Mouse (Mus musculus): Measurements from ENCODE around the gene Atl1. TPM values are rescaled to one million over a fixed set of nuclear protein-coding genes. Genes with fewer than 3 reads are reported as not detected.
A peak's percentile ranks its signal among the peaks of the same experiment; 100 is the strongest.

Gene Atl1
- total and polyA plus RNA-seq, 2 experiments from 2014 or later: 2.3 to 8.6 TPM

- TF ChIP-seq EP300 (IDR thresholded peaks at IDR 0.05; ENCODE audit: low read depth) (no peak), CTCF (IDR thresholded peaks at IDR 0.05; ENCODE audit: low read depth) (no peak)
- WGBS: 75% methylated on average over 5 of the region's 5 CpGs
- peaks cover 11% of the 10 kb centered on the region for H3K4me1 ChIP-seq (ENCODE audit: control insufficient read depth, insufficient read depth)
These were observed 119.3 kb downstream of the Atl1 start for GRCm38 (mm10) chr12:70011681-70012080.

GRCm38 (mm10) chr12:70015936-70016335 is 123.5 kb downstream of the Atl1 start:
- Histone ChIP-seq H3K9ac (replicated peaks; ENCODE audit: low read depth, low read length) (no peak overlapping the region), H3K9me3 (replicated peaks; ENCODE audit: control insufficient read depth, low read length) (peaks cover 3% of the 10 kb centered on the region), H3K4me1 (ENCODE audit: control insufficient read depth, insufficient read depth) (peaks cover 11% of the 10 kb centered on the region), H3K4me2 (ENCODE audit: low read depth, low read length) (no peak overlapping the region), H3K4me3 (ENCODE audit: low read depth, low read length) (no peak overlapping the region), H3K27ac (ENCODE audit: low read depth) (peak overlapping the region; percentile 57), H3K36me3 (replicated peaks; ENCODE audit: control insufficient read depth, insufficient read depth, low read length) (peaks cover 53% of the 10 kb centered on the region), H3K27me3 (ENCODE audit: control insufficient read depth, insufficient read depth, low read length) (no peaks in the 10 kb centered on the region)
- DNase-seq (ENCODE audit: low spot score) (peak; percentile 55), ATAC-seq (ENCODE audit: insufficient read depth, low read depth) (peak; percentile 63; the same call in 1 of the 2 replicates)
- WGBS: 30% methylated on average over 4 of the region's 4 CpGs
- TF ChIP-seq EP300 (IDR thresholded peaks at IDR 0.05; ENCODE audit: low read depth) (no peak), CTCF (IDR thresholded peaks at IDR 0.05; ENCODE audit: low read depth) (no peak)

More at GRCm38 (mm10) chr12:70011681-70012080, 119.3 kb downstream of the Atl1 start:
- DNase-seq (ENCODE audit: low spot score) (no peak), ATAC-seq (ENCODE audit: insufficient read depth, low read depth) (no peak)
- Histone ChIP-seq H3K9ac (replicated peaks; ENCODE audit: low read depth, low read length) (no peak overlapping the region), H3K36me3 (replicated peaks; ENCODE audit: control insufficient read depth, insufficient read depth, low read length) (peaks cover 26% of the 10 kb centered on the region), H3K27me3 (ENCODE audit: control insufficient read depth, insufficient read depth, low read length) (no peaks in the 10 kb centered on the region), H3K9me3 (replicated peaks; ENCODE audit: control insufficient read depth, low read length) (peaks cover 5% of the 10 kb centered on the region), H3K27ac (ENCODE audit: low read depth) (no peak overlapping the region), H3K4me2 (ENCODE audit: low read depth, low read length) (no peak overlapping the region), H3K4me3 (ENCODE audit: low read depth, low read length) (no peak overlapping the region)

Other genes starting within 250 kb of the Atl1 start
- gene Sos2, start 210.8 kb upstream of the Atl1 start, total RNA-seq (2014; rRNA removed; ENCODE audit: low replicate concordance): 10.8 and 12.9 TPM in 2 replicates
- gene Sos2, start 210.8 kb upstream of the Atl1 start, polyA plus RNA-seq (2015; fragmentation: Nextera tagmentation; extraction: Ambion mirVana): 5.2 and 5.7 TPM in 2 replicates
- gene L2hgdh, start 167.7 kb upstream of the Atl1 start, total RNA-seq (2014; rRNA removed; ENCODE audit: low replicate concordance): 22.0 and 24.7 TPM in 2 replicates
- gene L2hgdh, start 167.7 kb upstream of the Atl1 start, polyA plus RNA-seq (2015; fragmentation: Nextera tagmentation; extraction: Ambion mirVana): 13.9 and 14.7 TPM in 2 replicates
- gene Atp5s, start 167.7 kb upstream of the Atl1 start, total RNA-seq (2014; rRNA removed; ENCODE audit: low replicate concordance): 8.9 and 20.6 TPM in 2 replicates
- 40.9 and 41.4 TPM in 2 replicates for gene Atp5s, start 167.7 kb upstream of the Atl1 start, polyA plus RNA-seq (2015; fragmentation: Nextera tagmentation; extraction: Ambion mirVana)
- gene Cdkl1, start 101.3 kb upstream of the Atl1 start, total RNA-seq (2014; rRNA removed; ENCODE audit: low replicate concordance): 3.8 and 6.6 TPM in 2 replicates
- 6.0 and 6.5 TPM in 2 replicates for gene Cdkl1, start 101.3 kb upstream of the Atl1 start, polyA plus RNA-seq (2015; fragmentation: Nextera tagmentation; extraction: Ambion mirVana)
- gene Map4k5, start 586 bp downstream of the Atl1 start, total RNA-seq (2014; rRNA removed; ENCODE audit: low replicate concordance): 51.0 and 55.8 TPM in 2 replicates
- 19.1 and 20.2 TPM in 2 replicates for gene Map4k5, start 586 bp downstream of the Atl1 start, polyA plus RNA-seq (2015; fragmentation: Nextera tagmentation; extraction: Ambion mirVana)
- gene Sav1, start 94.4 kb downstream of the Atl1 start, total RNA-seq (2014; rRNA removed; ENCODE audit: low replicate concordance): 35.5 and 48.1 TPM in 2 replicates
- gene Sav1, start 94.4 kb downstream of the Atl1 start, polyA plus RNA-seq (2015; fragmentation: Nextera tagmentation; extraction: Ambion mirVana): 4.0 and 4.3 TPM in 2 replicates
- gene Nin, start 221.1 kb downstream of the Atl1 start, total RNA-seq (2014; rRNA removed; ENCODE audit: low replicate concordance): 9.8 and 15.3 TPM in 2 replicates
- 4.3 and 5.1 TPM in 2 replicates for gene Nin, start 221.1 kb downstream of the Atl1 start, polyA plus RNA-seq (2015; fragmentation: Nextera tagmentation; extraction: Ambion mirVana)

Measured in heart, postnatal 0 days (tissue).